Mouse (Mus musculus): Measurements from ENCODE around the gene Lrrn2. TPM values are rescaled to one million over a fixed set of nuclear protein-coding genes. Genes with fewer than 3 reads are reported as not detected.

Lrrn2 gene
- total RNA-seq, 1 experiment from 2014 or later = 9.4 TPM

GRCm38 (mm10) chr1:132885701-132886100 lies 5.6 kb downstream of the Lrrn2 start:
- DNase-seq = peak; percentile 44

GRCm38 (mm10) chr1:132886626-132887025 lies 6.6 kb downstream of the Lrrn2 start:
- DNase-seq = no peak

GRCm38 (mm10) chr1:132888811-132889210 lies 8.7 kb downstream of the Lrrn2 start:
- DNase-seq = no peak

- DNase-seq = no peak
Observed at GRCm38 (mm10) chr1:132890161-132890794, 10.2 kb downstream of the Lrrn2 start.

- no peak for DNase-seq
Observed at GRCm38 (mm10) chr1:132892065-132892464, 12.0 kb downstream of the Lrrn2 start.

- no peak for DNase-seq
Observed at GRCm38 (mm10) chr1:132893311-132894077, 13.4 kb downstream of the Lrrn2 start.

GRCm38 (mm10) chr1:132899029-132899428 lies 19.0 kb downstream of the Lrrn2 start:
- no peak for DNase-seq

GRCm38 (mm10) chr1:132899626-132900025 lies 19.6 kb downstream of the Lrrn2 start:
- no peak for DNase-seq

- DNase-seq = no peak
Observed at GRCm38 (mm10) chr1:132900945-132901344, 20.9 kb downstream of the Lrrn2 start.

- no peak for DNase-seq
Observed at GRCm38 (mm10) chr1:132903519-132903918, 23.4 kb downstream of the Lrrn2 start.

GRCm38 (mm10) chr1:132909090-132909489 lies 29.0 kb downstream of the Lrrn2 start:
- no peak for DNase-seq

- no peak for DNase-seq
Observed at GRCm38 (mm10) chr1:132909951-132910350, 29.9 kb downstream of the Lrrn2 start.

GRCm38 (mm10) chr1:132910414-132911041 lies 30.5 kb downstream of the Lrrn2 start:
- no peak for DNase-seq

GRCm38 (mm10) chr1:132915849-132916493 lies 35.9 kb downstream of the Lrrn2 start:
- no peak for DNase-seq

GRCm38 (mm10) chr1:132917554-132917953 lies 37.5 kb downstream of the Lrrn2 start:
- DNase-seq = no peak

GRCm38 (mm10) chr1:132918117-132918680 lies 38.1 kb downstream of the Lrrn2 start:
- no peak for DNase-seq

- DNase-seq = no peak
Observed at GRCm38 (mm10) chr1:132919258-132919657, 39.2 kb downstream of the Lrrn2 start.

- DNase-seq = no peak
Observed at GRCm38 (mm10) chr1:132921071-132921470, 41.0 kb downstream of the Lrrn2 start.

- DNase-seq = no peak
Observed at GRCm38 (mm10) chr1:132922257-132922656, 42.2 kb downstream of the Lrrn2 start.

- no peak for DNase-seq
Observed at GRCm38 (mm10) chr1:132925270-132925669, 45.2 kb downstream of the Lrrn2 start.

- no peak for DNase-seq
Observed at GRCm38 (mm10) chr1:132928032-132928906, 48.2 kb downstream of the Lrrn2 start.

GRCm38 (mm10) chr1:132928907-132929250 lies 48.8 kb downstream of the Lrrn2 start:
- no peak for DNase-seq

Data from adrenal gland, postnatal 25 days (tissue).